Mouse (Mus musculus): ENCODE results near the gene Cntnap5c.

GRCm38 (mm10) chr17:57742119-57742518 lies 27.3 kb upstream of the Cntnap5c start, which contains the start of gene Gm21834:
- no peak for TF ChIP-seq POLR2A (IDR thresholded peaks at IDR 0.05; ENCODE audit: extremely low read depth, insufficient read depth, low read length)
- no peak for TF ChIP-seq CTCF (IDR thresholded peaks at IDR 0.05; ENCODE audit: extremely low read depth, insufficient read depth, low read length)

Measured in cortical plate, adult 2 months (tissue).